ENCODE assay signal across 9 mouse cellular contexts in the genomic region with DNA sequence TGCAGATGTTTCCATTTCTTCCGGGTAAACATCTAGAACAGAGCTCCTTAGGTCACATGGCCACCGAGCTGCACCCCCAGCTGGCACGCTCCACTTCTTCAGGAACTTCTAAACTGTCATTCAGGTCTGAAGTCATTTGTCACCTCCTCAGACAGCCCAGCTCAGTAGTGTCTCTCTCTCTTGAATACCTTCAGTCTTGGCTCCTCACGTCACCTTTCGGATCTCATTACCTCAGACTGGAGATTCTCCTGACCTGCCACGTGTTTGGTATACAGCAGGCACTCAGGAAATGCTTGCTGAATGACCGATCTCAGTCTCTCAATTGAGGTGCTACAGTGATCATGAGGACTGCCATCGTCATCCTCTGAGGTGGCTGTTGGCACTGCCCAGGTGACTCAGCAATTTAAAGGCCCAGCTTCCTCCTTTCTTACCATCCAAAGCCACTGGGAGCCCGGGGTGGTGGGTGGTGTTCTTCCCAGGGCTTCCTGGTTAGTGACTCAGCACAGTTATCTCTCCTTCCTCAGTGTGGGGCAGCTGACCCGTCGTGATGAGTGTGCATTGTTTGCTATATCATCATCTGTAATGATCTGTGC. TPM values are rescaled to one million over a fixed set of nuclear protein-coding genes. Genes with fewer than 3 reads are reported as not detected.
DNase-seq lines count a peak whose midpoint lies in the region; ATAC-seq and TF ChIP-seq lines count a peak whose summit lies in the region.
"Had no signal": no experiment of that assay in that cellular context is flagged by ENCODE, and none has a peak within 500 bp of the region (broad histone marks: within the 10 kb centered on the region; RNA-seq: fewer than 3 reads in every experiment).

No protein-coding gene starts in this region.

- peaks cover 0 to 11% of the 10 kb centered on the region in 2 experiments; a peak in 2 of 4 replicates for H3K36me3 ChIP-seq in MEL (ENCODE audit: control insufficient read depth in 1 of 2, insufficient read depth in 2 of 2, low read length in 2 of 2)
- H3K36me3 ChIP-seq in intestine, embryonic 16.5 days (ENCODE audit: control insufficient read depth, insufficient read depth, low read length) = no peaks in the 10 kb centered on the region
- no peaks in the 10 kb centered on the region for H3K36me3 ChIP-seq in midbrain, embryonic 15.5 days (replicated peaks)

- peak; percentile 53 for DNase-seq in CD4-positive helper T cell, adult 2 months (ENCODE audit: low read depth, low spot score)
- peak; percentile 95 for DNase-seq in MEL (ENCODE audit: low read depth, low spot score)
- DNase-seq in naive thymus-derived CD4-positive, alpha-beta T cell, adult 2 months (ENCODE audit: low read depth) = peak; percentile 69
- DNase-seq in gastrocnemius, adult 18-20 months (ENCODE audit: low spot score) = no peak
- no peak for DNase-seq in kidney, postnatal 14 days
- no peak for DNase-seq in adipocyte (ENCODE audit: low spot score)

- TF ChIP-seq EP300 in MEL (IDR thresholded peaks at IDR 0.05; ENCODE audit: low read depth in 1 of 2, low read length in 2 of 2) = peak; percentile 93 to 97

- H3K79me2 ChIP-seq in MEL (ENCODE audit: control insufficient read depth, insufficient read depth, low read length, poor library complexity) = peaks cover 14% of the 10 kb centered on the region

- H3K9ac ChIP-seq in MEL (ENCODE audit: control insufficient read depth, low read depth, low read length, poor library complexity, severe bottlenecking) = peak overlapping the region; percentile 80
- no peak overlapping the region for H3K9ac ChIP-seq in intestine, embryonic 16.5 days (ENCODE audit: low read depth, low read length)
- H3K9ac ChIP-seq in midbrain, embryonic 15.5 days = no peak overlapping the region

- ATAC-seq in intestine, embryonic 16.5 days = peak; percentile 68
- no peak for ATAC-seq in midbrain, embryonic 15.5 days (replicated peaks)

- peak overlapping the region; percentile 56 to 61 for H3K4me3 ChIP-seq in MEL (ENCODE audit: control insufficient read depth in 1 of 2, insufficient read depth in 1 of 2, low read depth in 2 of 2, low read length in 2 of 2)
- no peak overlapping the region for H3K4me3 ChIP-seq in intestine, embryonic 16.5 days (ENCODE audit: low read length)
- H3K4me3 ChIP-seq in midbrain, embryonic 15.5 days = no peak overlapping the region

- no peak for TF ChIP-seq RAD21 in MEL (IDR thresholded peaks at IDR 0.05; ENCODE audit: low read depth, low read length)

- H3K4me1 ChIP-seq in MEL (ENCODE audit: control insufficient read depth in 1 of 2, insufficient read depth in 2 of 2, low read length in 2 of 2) = peaks cover 2 to 28% of the 10 kb centered on the region in 2 experiments; a peak in 3 of 4 replicates
- H3K4me1 ChIP-seq in intestine, embryonic 16.5 days (ENCODE audit: control insufficient read depth, insufficient read depth, low read length) = peaks cover 19% of the 10 kb centered on the region
- H3K4me1 ChIP-seq in midbrain, embryonic 15.5 days = peaks cover 13% of the 10 kb centered on the region; the same call in 1 of the 2 replicates

- peak overlapping the region; percentile 97 for H3K27ac ChIP-seq in MEL (ENCODE audit: control insufficient read depth, low read depth, low read length)
- no peak overlapping the region for H3K27ac ChIP-seq in intestine, embryonic 16.5 days (ENCODE audit: low read length)
- H3K27ac ChIP-seq in midbrain, embryonic 15.5 days = no peak overlapping the region

- H3K27me3 ChIP-seq in MEL (ENCODE audit: control insufficient read depth in 1 of 2, insufficient read depth in 2 of 2, low read length in 2 of 2) = no peaks in the 10 kb centered on the region
- no peaks in the 10 kb centered on the region for H3K27me3 ChIP-seq in intestine, embryonic 16.5 days (replicated peaks; ENCODE audit: control insufficient read depth, insufficient read depth, low read length)
- H3K27me3 ChIP-seq in midbrain, embryonic 15.5 days (replicated peaks) = no peaks in the 10 kb centered on the region

- H3K4me2 ChIP-seq in intestine, embryonic 16.5 days (ENCODE audit: low read depth, low read length) = no peak overlapping the region
- no peak overlapping the region for H3K4me2 ChIP-seq in midbrain, embryonic 15.5 days
- H3K4me2 ChIP-seq: midbrain, embryonic 11.5 days had no signal

- TF ChIP-seq CTCF in MEL (IDR thresholded peaks at IDR 0.05 in 2 of 3, conservative IDR thresholded peaks at IDR 0.05 in 1 of 3; ENCODE audit: control insufficient read depth in 1 of 3, insufficient read depth in 1 of 3, low read depth in 2 of 3, low read length in 3 of 3, poor library complexity in 1 of 3, severe bottlenecking in 1 of 3) = no peak

- peak in 1 of 2 experiments; percentile 82; a peak in 3 of 4 replicates for TF ChIP-seq POLR2A in MEL (IDR thresholded peaks at IDR 0.05; ENCODE audit: control insufficient read depth in 1 of 2, insufficient read depth in 1 of 2, low read depth in 1 of 2, low read length in 2 of 2, poor library complexity in 1 of 2)

- WGBS in intestine, embryonic 16.5 days = 60% methylated on average over 11 of the region's 11 CpGs
- 86% methylated on average over 11 of the region's 11 CpGs for WGBS in midbrain, embryonic 15.5 days

- no peaks in the 10 kb centered on the region for H3K9me3 ChIP-seq in MEL (replicated peaks; ENCODE audit: insufficient read depth, low read length)
- H3K9me3 ChIP-seq in intestine, embryonic 16.5 days (ENCODE audit: control insufficient read depth, low read length) = 0 out of 2 replicates have a peak, but pooled peaks cover 2% of the 10 kb centered on the region
- H3K9me3 ChIP-seq in midbrain, embryonic 15.5 days = no peaks in the 10 kb centered on the region

TF ChIP-seq in MEL, 35 proteins besides CTCF, POLR2A, EP300 and RAD21 (continues in another document):
- TF ChIP-seq POLR2AphosphoS2 (IDR thresholded peaks at IDR 0.05; ENCODE audit: low read length) (peak; percentile 74), TBP (IDR thresholded peaks at IDR 0.05; ENCODE audit: low read depth, low read length) (peak; percentile 89), ZC3H11A (IDR thresholded peaks at IDR 0.05; ENCODE audit: low read depth, low read length) (0 out of 2 replicates have a peak, but pooled peaks have one; percentile 14), JUND (IDR thresholded peaks at IDR 0.05; ENCODE audit: low read depth, low read length) (peak; percentile 93), NRF1 (IDR thresholded peaks at IDR 0.05; ENCODE audit: insufficient read depth, low read depth, low read length, poor library complexity, severe bottlenecking) (no peak), MAZ (IDR thresholded peaks at IDR 0.05; ENCODE audit: low read depth, low read length) (0 out of 2 replicates have a peak, but pooled peaks have one; percentile 59), ELF1 (IDR thresholded peaks at IDR 0.05; ENCODE audit: low read depth, low read length) (peak; percentile 85), KAT2A (conservative IDR thresholded peaks at IDR 0.05; ENCODE audit: low read depth, low read length) (peak; percentile 53), USF1 (IDR thresholded peaks at IDR 0.05; ENCODE audit: low read depth, low read length) (peak; percentile 90), ZKSCAN1 (IDR thresholded peaks at IDR 0.05; ENCODE audit: low read depth, low read length) (no peak), GABPA (IDR thresholded peaks at IDR 0.05; ENCODE audit: low read depth, low read length) (peak; percentile 99), CHD1 (IDR thresholded peaks at IDR 0.05; ENCODE audit: low read depth, low read length) (no peak), ZMIZ1 (IDR thresholded peaks at IDR 0.05; ENCODE audit: low read depth, low read length) (0 out of 2 replicates have a peak, but pooled peaks have one; percentile 44), MAFK (IDR thresholded peaks at IDR 0.05; ENCODE audit: borderline replicate concordance, low read depth, low read length) (peak; percentile 97), ETS1 (IDR thresholded peaks at IDR 0.05; ENCODE audit: low read depth, low read length) (peak; percentile 100), E2F4 (IDR thresholded peaks at IDR 0.05; ENCODE audit: borderline replicate concordance, low read depth, low read length) (0 out of 2 replicates have a peak, but pooled peaks have one; percentile 44), SMC3 (IDR thresholded peaks at IDR 0.05; ENCODE audit: low read depth, low read length) (no peak), UBTF (IDR thresholded peaks at IDR 0.05; ENCODE audit: borderline replicate concordance, insufficient read depth, low read depth, low read length) (no peak), MAX (IDR thresholded peaks at IDR 0.05; ENCODE audit: low read length) (peak; percentile 96), GATA1 (IDR thresholded peaks at IDR 0.05; ENCODE audit: low read depth, low read length) (peak; percentile 82), ZNF384 (IDR thresholded peaks at IDR 0.05; ENCODE audit: low read depth, low read length) (no peak), RCOR1 (IDR thresholded peaks at IDR 0.05; ENCODE audit: low read depth, low read length) (peak; percentile 61), POLR2AphosphoS5 (IDR thresholded peaks at IDR 0.05; ENCODE audit: borderline replicate concordance, low read depth, low read length) (no peak), SIN3A (IDR thresholded peaks at IDR 0.05; ENCODE audit: low read length) (peak; percentile 93), MYB (IDR thresholded peaks at IDR 0.05; ENCODE audit: low read depth, low read length) (peak; percentile 81), TAL1 (IDR thresholded peaks at IDR 0.05; ENCODE audit: low read length) (peak; percentile 77), TCF12 (IDR thresholded peaks at IDR 0.05; ENCODE audit: low read depth, low read length) (peak; percentile 90), CHD2 (IDR thresholded peaks at IDR 0.05; ENCODE audit: low read length) (no peak), HCFC1 (IDR thresholded peaks at IDR 0.05; ENCODE audit: low read depth, low read length) (peak; percentile 58)

RNA-seq across cellular contexts. Expression of gene Vps37b, which starts 19.9 kb away (rescaled TPM):
- total RNA-seq in MEL (2012; rRNA removed) = 27.4 and 28.6 TPM in 2 replicates
- polyA plus RNA-seq in MEL (2012; ENCODE audit: insufficient read depth in 1 of 2, insufficient read length in 2 of 2, low read depth in 1 of 2, low replicate concordance in 2 of 2, missing spikeins in 1 of 2) = 10 to 100 TPM in 1 of 2 experiments, not detected in 1; 66.0 TPM
- polyA plus RNA-seq in intestine, embryonic 16.5 days (2015; fragmentation: Nextera tagmentation; extraction: Ambion mirVana) = 25.7 and 27.1 TPM in 2 replicates
- total RNA-seq in gastrocnemius, adult 18-20 months (2021) = 1 to 10 TPM; 5.7 to 6.6 TPM
- 66.7 and 73.7 TPM in 2 replicates for polyA plus RNA-seq in midbrain, embryonic 15.5 days (2015; fragmentation: Nextera tagmentation; extraction: Ambion mirVana)

RNA-seq across cellular contexts. Expression of gene Abcb9, which starts 43.6 kb away (rescaled TPM):
- total RNA-seq in MEL (2012; rRNA removed) = 2.1 and 2.4 TPM in 2 replicates
- polyA plus RNA-seq in MEL (2012; ENCODE audit: insufficient read depth in 1 of 2, insufficient read length in 2 of 2, low read depth in 1 of 2, low replicate concordance in 2 of 2, missing spikeins in 1 of 2) = 1 to 10 TPM in 1 of 2 experiments, not detected in 1; 8.1 TPM
- polyA plus RNA-seq in intestine, embryonic 16.5 days (2015; fragmentation: Nextera tagmentation; extraction: Ambion mirVana) = 2.5 and 3.2 TPM in 2 replicates
- total RNA-seq in gastrocnemius, adult 18-20 months (2021) = 1 to 10 TPM; 8.4 to 8.9 TPM
- polyA plus RNA-seq in midbrain, embryonic 15.5 days (2015; fragmentation: Nextera tagmentation; extraction: Ambion mirVana) = 16.0 and 17.7 TPM in 2 replicates

Comparison
In these comparisons a context has a peak if more than half of its experiments do, and no peak if none do; other contexts are left out.
1. DNase-seq: peak in CD4-positive helper T cell, adult 2 months (single experiment), MEL (single experiment) and naive thymus-derived CD4-positive, alpha-beta T cell, adult 2 months (single experiment); none in gastrocnemius, adult 18-20 months (single experiment), kidney, postnatal 14 days (single experiment) and adipocyte (single experiment).
2. H3K4me3 ChIP-seq: peak in MEL (2 of 2); none in intestine, embryonic 16.5 days (single experiment) and midbrain, embryonic 15.5 days (single experiment).